Mouse (Mus musculus) forebrain, embryonic 15.5 days (tissue): ENCODE measurements around the gene 1700113H08Rik. TPM values are rescaled to one million over a fixed set of nuclear protein-coding genes. Genes with fewer than 3 reads are reported as not detected.

Source experiments
- ATAC-seq: fragments of 200-750 bp; cut with Nextera tagmentation; replicated peaks from 2 replicates; pipeline ENCODE4 v1.8.0; 2017; ENCODE audit warnings: mild to moderate bottlenecking, moderate TSS enrichment, moderate library complexity
- H3K27ac ChIP-seq: fragments of 300-500 bp; sonication (generic); replicated peaks from 2 replicates; pipeline ENCODE4 v1.5.1; 2015; ENCODE audit warnings: mild to moderate bottlenecking, inconsistent platforms
- H3K27me3 ChIP-seq: fragments of 300-500 bp; sonication (generic); 2 replicates; pipeline ENCODE4 v1.6.1; 2015; ENCODE audit warnings: inconsistent platforms
- H3K36me3 ChIP-seq: fragments of 300-500 bp; sonication (generic); 2 replicates; pipeline ENCODE4 v1.6.1; 2015; ENCODE audit warnings: mild to moderate bottlenecking, inconsistent platforms
- H3K4me1 ChIP-seq: fragments of 300-500 bp; sonication (generic); 2 replicates; pipeline ENCODE4 v1.6.1; 2015; ENCODE audit warnings: inconsistent platforms
- H3K4me2 ChIP-seq: fragments of 300-500 bp; sonication (generic); replicated peaks from 2 replicates; pipeline ENCODE4 v1.6.1; 2015; ENCODE audit warnings: mild to moderate bottlenecking, inconsistent platforms
- H3K4me3 ChIP-seq: fragments of 300-500 bp; sonication (generic); 2 replicates; pipeline ENCODE4 v1.5.1; 2015; ENCODE audit warnings: mild to moderate bottlenecking, inconsistent platforms
- H3K9ac ChIP-seq: fragments of 300-500 bp; sonication (generic); replicated peaks from 2 replicates; pipeline ENCODE4 v1.6.1; 2015; ENCODE audit warnings: mild to moderate bottlenecking, inconsistent platforms
- H3K9me3 ChIP-seq: fragments of 300-500 bp; sonication (generic); 2 replicates; pipeline ENCODE4 v1.6.1; 2016; ENCODE audit warnings: inconsistent platforms
- WGBS: fragments of 180-500 bp; shearing (Covaris S2); methylation state at CpG from one replicate; pipeline ENCODE4 v1.1.7; 2015; ENCODE audit warnings: mixed read lengths; 5-methylcytosine and 5-hydroxymethylcytosine counted together
- polyA plus RNA-seq: library from polyadenylated mRNA; unstranded; fragments of >200 nt; fragmentation: Nextera tagmentation; extraction: Ambion mirVana; gene quantifications from 2 replicates; pipeline ENCODE4 v1.2.1, GENCODE M21; 2015

1700113H08Rik gene
- polyA plus RNA-seq, 1 experiment from 2014 or later = 0.47 TPM

GRCm38 (mm10) chr10:87110909-87111308, 53.1 kb downstream of the 1700113H08Rik start:
- Histone ChIP-seq H3K4me1 (peaks cover 36% of the 10 kb centered on the region), H3K36me3 (no peaks in the 10 kb centered on the region), H3K9ac (no peak overlapping the region), H3K9me3 (no peaks in the 10 kb centered on the region), H3K4me2 (no peak overlapping the region), H3K27me3 (no peaks in the 10 kb centered on the region), H3K27ac (no peak overlapping the region), H3K4me3 (no peak overlapping the region)
- 51% methylated on average over 3 of the region's 3 CpGs for WGBS
- no peak for ATAC-seq

GRCm38 (mm10) chr10:87125094-87125493, 67.2 kb downstream of the 1700113H08Rik start:
- H3K9me3 ChIP-seq = no peaks in the 10 kb centered on the region

DNA sequence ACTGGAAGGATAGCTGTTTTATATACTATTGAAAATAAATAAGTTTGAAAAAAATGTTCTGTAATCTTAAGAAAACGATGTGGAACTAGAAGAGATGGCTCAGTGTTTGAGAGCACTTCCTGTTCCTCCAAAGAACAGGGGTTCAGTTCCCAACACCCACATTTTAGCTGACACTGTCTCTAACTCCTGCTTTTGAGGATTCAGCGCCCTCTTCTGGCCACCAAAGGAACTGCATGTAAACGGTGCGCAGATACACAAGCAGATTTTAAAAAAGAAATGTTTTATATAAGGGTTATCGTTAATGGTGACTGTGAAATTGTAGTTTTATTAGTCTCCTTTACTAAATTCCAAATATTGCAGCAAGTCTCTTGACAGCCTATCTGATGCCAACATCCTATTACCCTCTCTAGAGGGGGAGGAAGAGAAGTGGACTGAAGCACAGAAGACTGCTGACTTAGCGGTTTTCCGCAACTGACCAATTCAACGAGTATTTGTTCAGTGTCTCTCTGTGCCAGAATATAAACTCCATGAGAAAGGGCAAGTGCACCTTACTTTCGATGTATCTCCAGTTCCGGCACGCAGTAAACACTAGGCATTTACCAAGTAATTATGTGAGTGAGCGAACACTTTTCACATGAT, 68.5 kb downstream of the 1700113H08Rik start:
- ATAC-seq = no peak
- Histone ChIP-seq H3K27ac (no peak overlapping the region), H3K4me3 (no peak overlapping the region), H3K27me3 (no peaks in the 10 kb centered on the region), H3K4me2 (no peak overlapping the region), H3K9me3 (no peaks in the 10 kb centered on the region), H3K36me3 (no peaks in the 10 kb centered on the region), H3K9ac (no peak overlapping the region), H3K4me1 (no peaks in the 10 kb centered on the region)
- 85% methylated on average over 12 of the region's 12 CpGs for WGBS

More at GRCm38 (mm10) chr10:87125094-87125493, 67.2 kb downstream of the 1700113H08Rik start:
- Histone ChIP-seq H3K9ac (no peak overlapping the region), H3K4me1 (no peaks in the 10 kb centered on the region), H3K27me3 (no peaks in the 10 kb centered on the region), H3K4me3 (no peak overlapping the region), H3K36me3 (no peaks in the 10 kb centered on the region), H3K27ac (no peak overlapping the region), H3K4me2 (no peak overlapping the region)
- ATAC-seq = no peak
- 93% methylated on average over 5 of the region's 5 CpGs for WGBS

DNA sequence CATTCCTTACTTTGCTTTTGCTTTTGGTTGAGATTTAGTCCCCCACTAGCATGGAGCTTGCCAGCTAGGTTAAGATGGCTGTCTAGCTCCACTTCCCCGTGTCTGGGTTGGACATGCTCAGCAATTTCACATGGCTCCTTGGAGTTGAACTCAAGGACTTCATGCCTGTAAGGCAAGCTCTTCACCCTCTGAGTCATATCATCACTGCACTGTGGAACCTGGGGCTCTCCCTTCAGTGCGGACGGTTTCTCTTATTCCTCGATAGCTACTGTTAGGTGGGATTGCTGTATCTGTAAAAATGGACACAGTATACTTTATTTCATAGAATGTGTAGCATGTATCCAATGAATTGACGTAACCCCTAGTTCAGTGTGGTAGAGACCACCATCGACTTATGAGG, 93.2 kb downstream of the 1700113H08Rik start:
- WGBS = 97% methylated on average over 6 of the region's 6 CpGs
- no peak for ATAC-seq

DNA sequence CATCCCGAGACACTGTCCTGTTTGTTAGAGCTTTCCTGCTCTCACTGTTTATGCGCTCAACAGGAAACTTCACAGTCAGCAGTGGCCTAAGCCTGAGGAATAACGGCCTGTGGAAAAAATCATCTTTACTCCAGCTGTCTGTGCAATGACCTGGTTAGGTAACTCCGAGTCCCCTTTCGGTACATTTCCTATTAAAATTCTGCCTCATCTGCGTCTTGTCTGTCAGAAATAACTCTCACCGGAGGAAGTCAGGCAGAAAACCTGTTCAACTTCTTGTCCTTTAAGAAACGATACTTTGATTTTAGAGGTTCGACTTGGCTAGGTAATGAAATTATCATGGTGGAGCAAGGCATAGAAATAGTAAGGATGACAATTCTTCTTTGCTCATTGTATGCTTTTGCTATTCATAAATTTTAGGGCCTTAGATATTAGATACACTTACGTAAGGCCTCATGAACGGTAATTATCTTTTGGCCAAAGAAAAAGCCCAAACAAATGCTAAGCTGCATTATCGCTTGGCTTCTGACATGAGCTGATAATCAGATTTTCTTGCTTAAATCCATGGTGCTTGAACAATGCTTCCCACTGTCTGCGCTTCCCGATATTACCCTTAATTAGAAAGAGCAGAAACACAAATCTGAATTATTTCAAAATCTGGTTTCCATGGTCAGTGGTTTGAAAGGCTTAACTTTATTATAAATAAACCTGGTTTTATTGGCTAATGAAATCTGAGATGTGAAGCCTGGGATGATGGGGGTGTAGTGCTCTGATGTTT, 96.1 kb downstream of the 1700113H08Rik start:
- H3K4me3 ChIP-seq = no peak overlapping the region
- ATAC-seq = no peak

More for the DNA sequence above, 93.2 kb downstream of the 1700113H08Rik start:
- Histone ChIP-seq H3K27ac (no peak overlapping the region), H3K4me1 (no peaks in the 10 kb centered on the region), H3K4me2 (no peak overlapping the region), H3K36me3 (no peaks in the 10 kb centered on the region), H3K27me3 (no peaks in the 10 kb centered on the region), H3K9me3 (no peaks in the 10 kb centered on the region), H3K9ac (no peak overlapping the region), H3K4me3 (no peak overlapping the region)

DNA sequence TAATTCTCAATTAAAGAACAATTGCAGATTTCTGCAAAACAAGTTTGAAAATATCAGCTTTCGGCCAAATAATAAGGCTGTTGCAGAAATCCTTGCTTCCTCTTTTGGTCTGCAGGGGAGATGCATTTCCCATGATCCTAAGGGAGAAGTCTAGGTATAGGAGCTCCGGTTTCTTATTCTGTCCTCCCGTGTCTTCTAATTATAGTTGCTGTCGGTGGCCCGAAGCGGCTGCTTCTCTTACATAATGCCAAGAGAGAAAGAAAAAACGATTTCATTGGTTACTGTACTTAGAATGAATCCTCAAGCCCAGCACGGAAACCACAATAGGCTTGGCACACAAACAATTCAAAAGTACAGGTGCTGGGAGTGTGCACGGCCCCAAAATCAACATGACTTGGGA, 101.9 kb downstream of the 1700113H08Rik start:
- ATAC-seq = no peak
- Histone ChIP-seq H3K27ac (no peak overlapping the region), H3K9ac (no peak overlapping the region), H3K4me2 (no peak overlapping the region), H3K36me3 (no peaks in the 10 kb centered on the region), H3K9me3 (no peaks in the 10 kb centered on the region), H3K4me3 (no peak overlapping the region), H3K27me3 (no peaks in the 10 kb centered on the region), H3K4me1 (no peaks in the 10 kb centered on the region)
- WGBS = 70% methylated on average over 9 of the region's 9 CpGs

More for the DNA sequence above, 96.1 kb downstream of the 1700113H08Rik start:
- Histone ChIP-seq H3K9ac (no peak overlapping the region), H3K9me3 (no peaks in the 10 kb centered on the region), H3K27ac (no peak overlapping the region), H3K27me3 (no peaks in the 10 kb centered on the region), H3K4me1 (no peaks in the 10 kb centered on the region), H3K36me3 (no peaks in the 10 kb centered on the region), H3K4me2 (no peak overlapping the region)
- 80% methylated on average over 14 of the region's 14 CpGs for WGBS

GRCm38 (mm10) chr10:87196123-87196756, 138.4 kb downstream of the 1700113H08Rik start:
- no peak for ATAC-seq
- H3K36me3 ChIP-seq = no peaks in the 10 kb centered on the region
- H3K9ac ChIP-seq = no peak overlapping the region
- H3K4me3 ChIP-seq = no peak overlapping the region
- no peaks in the 10 kb centered on the region for H3K4me1 ChIP-seq
- H3K4me2 ChIP-seq = no peak overlapping the region
- 45% methylated on average over 7 of the region's 7 CpGs for WGBS
- no peaks in the 10 kb centered on the region for H3K27me3 ChIP-seq
- H3K27ac ChIP-seq = no peak overlapping the region
- no peaks in the 10 kb centered on the region for H3K9me3 ChIP-seq

DNA sequence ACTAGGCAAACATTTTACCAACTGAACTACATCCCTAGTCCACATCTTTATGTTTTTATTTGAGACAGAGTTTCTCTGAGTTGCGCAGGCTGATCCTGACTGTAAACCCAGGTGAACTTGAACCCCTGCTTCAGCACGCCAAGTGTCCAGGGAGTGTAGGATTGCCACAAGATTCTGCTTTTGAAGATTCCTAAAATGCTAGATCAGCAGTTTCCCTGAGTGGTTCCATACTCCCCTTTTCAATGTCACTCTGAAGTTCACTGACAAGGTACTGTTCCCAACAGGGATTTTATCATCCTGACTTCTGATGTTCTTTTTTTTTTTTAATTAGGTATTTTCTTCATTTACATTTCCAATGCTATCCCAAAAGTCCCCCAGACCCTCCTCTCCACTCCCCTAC, 140.9 kb downstream of the 1700113H08Rik start:
- no peaks in the 10 kb centered on the region for H3K9me3 ChIP-seq
- no peak for ATAC-seq
- no peak overlapping the region for H3K27ac ChIP-seq
- H3K36me3 ChIP-seq = no peaks in the 10 kb centered on the region
- WGBS = 96% methylated on average over 2 of the region's 2 CpGs
- no peak overlapping the region for H3K4me3 ChIP-seq
- no peaks in the 10 kb centered on the region for H3K4me1 ChIP-seq
- no peak overlapping the region for H3K9ac ChIP-seq
- H3K4me2 ChIP-seq = no peak overlapping the region
- H3K27me3 ChIP-seq = no peaks in the 10 kb centered on the region

GRCm38 (mm10) chr10:87209466-87209865, 151.6 kb downstream of the 1700113H08Rik start:
- no peak overlapping the region for H3K27ac ChIP-seq
- H3K4me1 ChIP-seq = no peaks in the 10 kb centered on the region
- no peak for ATAC-seq
- no peak overlapping the region for H3K4me3 ChIP-seq
- H3K27me3 ChIP-seq = no peaks in the 10 kb centered on the region
- H3K4me2 ChIP-seq = no peak overlapping the region
- no peak overlapping the region for H3K9ac ChIP-seq
- no peaks in the 10 kb centered on the region for H3K9me3 ChIP-seq
- 86% methylated on average over 1 of the region's 1 CpGs for WGBS
- no peaks in the 10 kb centered on the region for H3K36me3 ChIP-seq

DNA sequence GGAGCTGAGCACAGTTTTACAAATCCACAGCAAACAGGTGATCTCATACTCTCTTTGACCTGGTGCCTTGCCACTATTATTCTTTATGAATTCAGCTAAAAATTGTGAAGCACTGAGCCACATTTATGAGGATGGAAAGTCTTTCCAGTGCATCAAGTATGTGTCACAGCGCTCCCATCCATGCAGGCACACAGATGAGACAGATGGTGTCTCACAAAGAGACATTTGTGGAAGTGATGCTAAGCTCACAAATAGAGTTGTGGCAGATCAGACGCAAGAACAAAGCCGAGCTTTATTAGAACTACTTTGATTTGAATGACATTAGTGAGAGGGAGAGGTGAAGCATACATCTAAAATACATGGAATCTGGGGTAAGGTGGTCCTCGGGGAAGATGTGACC, 153.2 kb downstream of the 1700113H08Rik start:
- H3K9ac ChIP-seq = no peak overlapping the region
- H3K27me3 ChIP-seq = no peaks in the 10 kb centered on the region
- no peak for ATAC-seq
- no peak overlapping the region for H3K4me2 ChIP-seq
- no peak overlapping the region for H3K4me3 ChIP-seq
- no peaks in the 10 kb centered on the region for H3K4me1 ChIP-seq
- no peaks in the 10 kb centered on the region for H3K9me3 ChIP-seq
- no peaks in the 10 kb centered on the region for H3K36me3 ChIP-seq
- H3K27ac ChIP-seq = no peak overlapping the region
- WGBS = 74% methylated on average over 4 of the region's 4 CpGs

DNA sequence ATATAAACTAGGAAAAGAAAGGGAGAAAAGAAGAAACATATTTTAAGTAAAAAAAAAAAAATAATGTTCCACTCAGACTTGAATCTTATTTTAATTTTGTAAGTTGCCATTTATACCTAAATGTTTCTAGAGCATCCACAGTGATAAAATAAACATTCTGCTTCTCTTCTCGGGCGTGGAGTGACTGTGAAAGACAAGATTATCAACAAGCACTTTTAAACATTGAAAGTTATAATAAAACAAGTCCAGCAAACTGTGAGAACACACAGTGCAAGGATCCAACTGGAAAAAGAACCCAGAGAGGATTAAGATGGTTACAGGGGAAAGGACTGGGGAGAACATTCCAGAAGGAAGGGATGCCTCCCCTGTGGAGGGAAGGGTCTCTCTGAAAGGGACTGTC, 155.0 kb downstream of the 1700113H08Rik start:
- H3K27me3 ChIP-seq = no peaks in the 10 kb centered on the region
- H3K4me3 ChIP-seq = no peak overlapping the region
- 74% methylated on average over 2 of the region's 2 CpGs for WGBS
- no peak overlapping the region for H3K4me2 ChIP-seq
- H3K9ac ChIP-seq = no peak overlapping the region
- H3K9me3 ChIP-seq = no peaks in the 10 kb centered on the region
- ATAC-seq = no peak
- no peaks in the 10 kb centered on the region for H3K4me1 ChIP-seq
- H3K27ac ChIP-seq = no peak overlapping the region
- H3K36me3 ChIP-seq = no peaks in the 10 kb centered on the region
